Mouse (Mus musculus) heart, adult 9 months (tissue): ENCODE data around the gene Tnfrsf18.

Source experiments
- DNase-seq, 2 experiments: peaks; one replicate each; pipeline ENCODE4 v3.0.0; 2022; ENCODE audit warnings: low spot score in 2 of 2

The Tnfrsf18 gene

GRCm38 (mm10) chr4:156032856-156033255, 6.9 kb downstream of the Tnfrsf18 start:
- DNase-seq: no peak

- peak; percentile 50 to 52 for DNase-seq
These were observed 7.6 kb downstream of the Tnfrsf18 start for GRCm38 (mm10) chr4:156033476-156034119.

GRCm38 (mm10) chr4:156034301-156034700, 8.3 kb downstream of the Tnfrsf18 start:
- no peak for DNase-seq

GRCm38 (mm10) chr4:156034901-156035300, 8.9 kb downstream of the Tnfrsf18 start:
- no peak for DNase-seq

GRCm38 (mm10) chr4:156044754-156045153, 18.8 kb downstream of the Tnfrsf18 start:
- DNase-seq: no peak

- no peak for DNase-seq
These were observed 23.8 kb downstream of the Tnfrsf18 start for GRCm38 (mm10) chr4:156049779-156050178.

GRCm38 (mm10) chr4:156050391-156050980, 24.5 kb downstream of the Tnfrsf18 start:
- no peak for DNase-seq

- DNase-seq: no peak
These were observed 27.1 kb downstream of the Tnfrsf18 start for GRCm38 (mm10) chr4:156053113-156053512.

GRCm38 (mm10) chr4:156054130-156054529, 28.2 kb downstream of the Tnfrsf18 start:
- no peak for DNase-seq

- DNase-seq: no peak
These were observed 28.6 kb downstream of the Tnfrsf18 start for GRCm38 (mm10) chr4:156054606-156055005.

- DNase-seq: no peak
These were observed 29.2 kb downstream of the Tnfrsf18 start for GRCm38 (mm10) chr4:156055173-156055572.

- no peak for DNase-seq
These were observed 31.7 kb downstream of the Tnfrsf18 start for GRCm38 (mm10) chr4:156057702-156058101.

GRCm38 (mm10) chr4:156058826-156059225, 32.9 kb downstream of the Tnfrsf18 start:
- DNase-seq: no peak

- no peak for DNase-seq
These were observed 33.3 kb downstream of the Tnfrsf18 start, which contains the start of gene Ttll10 for GRCm38 (mm10) chr4:156059261-156059660. Gene Ttll10 (minus strand): TSS chr4:156059414.

- DNase-seq: no peak
These were observed 33.7 kb downstream of the Tnfrsf18 start for GRCm38 (mm10) chr4:156059713-156060112.

GRCm38 (mm10) chr4:156063861-156064509, 38.0 kb downstream of the Tnfrsf18 start:
- DNase-seq: no peak

- DNase-seq: no peak
These were observed 38.5 kb downstream of the Tnfrsf18 start for GRCm38 (mm10) chr4:156064510-156064897.

- DNase-seq: no peak
These were observed 39.4 kb downstream of the Tnfrsf18 start for GRCm38 (mm10) chr4:156065156-156065894.

- no peak for DNase-seq
These were observed 41.4 kb downstream of the Tnfrsf18 start for GRCm38 (mm10) chr4:156067256-156067949.

GRCm38 (mm10) chr4:156069701-156070100, 43.7 kb downstream of the Tnfrsf18 start:
- DNase-seq: no peak

GRCm38 (mm10) chr4:156070276-156070675, 44.3 kb downstream of the Tnfrsf18 start:
- no peak for DNase-seq

GRCm38 (mm10) chr4:156070716-156071115, 44.8 kb downstream of the Tnfrsf18 start:
- DNase-seq: no peak
